Mouse (Mus musculus) cerebellum, postnatal 4 days (tissue): ENCODE results near the gene Fscn1.

ENCODE experiments used
- DNase-seq, 2 experiments: peaks; one replicate each; pipeline ENCODE4 v3.0.0; 2022; ENCODE audit warnings: low spot score in 2 of 2, mixed read lengths in 1 of 2

Fscn1 gene

DNA sequence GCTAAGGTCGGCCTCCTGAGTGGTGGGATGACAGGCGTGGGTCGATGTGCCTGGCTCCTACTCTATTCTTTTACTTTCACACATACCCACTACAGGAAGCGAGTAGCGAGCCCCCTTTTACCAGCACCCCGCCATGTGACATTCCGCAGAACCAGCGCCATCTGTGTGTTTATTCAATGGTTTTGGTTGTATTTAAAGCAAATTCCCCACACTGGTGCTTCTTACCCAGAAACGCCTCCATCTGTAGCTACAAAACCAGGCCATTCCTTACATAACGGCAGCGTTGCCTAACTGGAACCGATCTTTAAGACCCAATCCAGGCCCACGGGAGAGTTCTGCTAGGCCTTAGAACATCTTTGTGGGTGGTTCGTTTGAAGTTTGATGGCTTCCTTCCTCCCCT is 8.3 kb downstream of the Fscn1 start:
- no peak for DNase-seq

DNA sequence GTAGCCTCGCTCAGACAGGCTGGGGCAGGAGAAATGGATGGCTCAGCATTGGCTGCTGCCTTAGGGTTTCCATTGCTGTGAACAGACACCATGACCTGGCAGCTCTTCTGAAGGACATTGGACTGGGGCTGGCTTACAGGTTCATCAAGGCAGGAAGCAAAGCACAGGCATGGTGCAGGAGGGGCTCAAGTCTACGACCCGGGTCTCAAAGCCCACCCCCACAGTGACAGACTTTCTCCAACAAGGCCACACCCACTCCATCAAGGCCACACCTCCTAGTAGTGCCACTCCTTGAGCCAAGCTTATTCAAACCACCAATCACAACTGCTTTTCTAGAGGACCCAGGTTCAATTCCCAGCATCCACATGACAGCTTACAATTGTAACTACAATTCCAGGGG is 13.8 kb downstream of the Fscn1 start:
- no peak for DNase-seq

- DNase-seq, result peak in 1 of 2 experiments; percentile 76
Measured at GRCm38 (mm10) chr5:142974598-142975121, 14.5 kb downstream of the Fscn1 start.

DNA sequence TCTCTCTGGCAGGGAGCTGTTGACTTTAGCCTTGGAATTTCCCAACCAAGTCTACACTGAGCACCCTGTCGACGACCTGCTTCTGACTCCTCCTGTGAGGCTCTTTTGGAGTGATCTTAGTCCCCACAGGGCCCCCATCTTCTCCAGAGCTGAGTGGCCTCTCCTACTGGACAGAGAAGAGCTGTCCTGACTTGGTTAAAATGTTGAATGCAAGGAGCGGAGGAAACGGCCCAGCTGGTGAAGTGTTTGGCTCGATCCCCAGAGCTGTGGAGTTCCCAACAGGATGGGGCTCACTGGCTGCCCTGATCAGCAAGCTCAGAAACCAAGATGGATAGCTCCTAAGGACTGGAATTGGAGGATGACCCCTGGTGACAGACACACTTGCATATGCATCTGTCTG is 16.4 kb downstream of the Fscn1 start:
- DNase-seq, result peak in 1 of 2 experiments; percentile 44

- no peak for DNase-seq
Measured at GRCm38 (mm10) chr5:142982046-142982801, 22.1 kb downstream of the Fscn1 start.

- no peak for DNase-seq
Measured at GRCm38 (mm10) chr5:142983174-142983573, 23.0 kb downstream of the Fscn1 start.

GRCm38 (mm10) chr5:142984271-142984670 is 24.1 kb downstream of the Fscn1 start:
- no peak for DNase-seq

DNA sequence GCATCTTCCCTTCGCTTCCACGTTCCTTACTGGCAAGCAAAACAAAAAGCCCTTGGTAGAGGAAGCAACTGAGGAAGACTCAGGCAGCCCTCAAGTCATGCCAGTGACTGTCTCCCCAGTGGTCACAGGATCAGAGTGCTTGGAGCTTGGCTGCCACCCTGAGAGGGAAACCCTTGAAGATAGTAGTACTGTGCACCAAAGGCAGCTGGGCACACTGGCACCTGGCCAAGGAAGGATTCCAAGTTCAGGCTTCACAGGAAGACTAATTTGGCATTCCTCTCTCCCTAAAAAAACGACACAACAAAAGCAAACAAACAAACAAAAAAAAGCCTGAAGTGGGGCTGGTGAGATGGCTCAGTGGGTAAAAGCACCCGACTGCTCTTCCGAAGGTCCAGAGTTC is 28.4 kb downstream of the Fscn1 start:
- peak in 1 of 2 experiments; percentile 72 for DNase-seq

- no peak for DNase-seq
Measured at GRCm38 (mm10) chr5:142989167-142989566, 29.0 kb downstream of the Fscn1 start.

GRCm38 (mm10) chr5:142994746-142995145 is 34.6 kb downstream of the Fscn1 start:
- DNase-seq, result no peak

DNA sequence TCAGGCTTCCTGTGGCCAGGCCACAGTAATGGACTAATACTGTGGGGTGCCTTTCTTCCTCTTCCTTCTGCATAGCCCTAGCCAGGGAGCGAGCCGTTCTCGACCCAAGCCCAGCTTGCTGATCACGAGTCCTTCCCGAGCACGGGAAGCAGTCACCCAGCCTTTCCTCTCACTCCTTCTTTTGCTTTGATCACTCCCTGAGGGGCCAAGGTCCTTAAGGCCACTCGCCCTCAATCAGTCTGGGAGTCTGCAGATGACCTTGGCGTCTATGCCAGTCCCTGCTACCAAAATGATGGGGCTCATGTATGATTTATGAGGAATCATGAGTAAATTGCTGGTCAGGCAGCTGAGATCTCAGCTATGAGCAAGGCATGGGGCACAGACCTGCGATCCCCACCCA is 37.4 kb downstream of the Fscn1 start:
- DNase-seq, result no peak

- DNase-seq, result no peak
Measured at GRCm38 (mm10) chr5:142998171-142998570, 38.0 kb downstream of the Fscn1 start.

DNA sequence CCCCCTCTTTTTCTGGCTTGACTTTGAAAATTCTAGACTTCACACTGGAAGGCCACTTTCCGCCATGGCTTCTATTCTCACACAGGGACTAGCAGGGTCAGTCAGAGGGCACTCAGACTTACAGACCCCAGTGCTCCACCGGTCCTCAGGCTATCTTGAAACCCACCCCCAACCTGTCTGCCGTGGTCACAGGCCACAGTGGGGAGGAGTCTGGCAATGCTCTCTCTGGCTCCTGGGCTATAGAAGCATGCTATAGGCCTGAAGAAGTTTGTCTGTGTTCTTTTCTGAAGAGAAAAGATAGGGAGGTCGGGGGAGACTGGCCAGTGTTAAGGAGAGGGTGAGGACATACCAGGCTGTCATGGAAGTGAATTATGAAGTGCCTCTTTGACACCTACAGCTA is 39.9 kb downstream of the Fscn1 start:
- no peak for DNase-seq

- DNase-seq, result peak in 1 of 2 experiments; percentile 21
Measured at GRCm38 (mm10) chr5:143000654-143001500, 40.7 kb downstream of the Fscn1 start.

- DNase-seq, result no peak
Measured at GRCm38 (mm10) chr5:143009383-143009782, 49.2 kb downstream of the Fscn1 start.

- no peak for DNase-seq
Measured at GRCm38 (mm10) chr5:143017401-143017800, 57.3 kb downstream of the Fscn1 start.
